Mouse (Mus musculus) mature B cell (primary cell): ENCODE measurements around the gene Ctla2b.
"Not testable (repeated sequence)": the region's sequence is repeated elsewhere in the genome, so short reads cannot be mapped to it uniquely, and the experiment has no call there.

Experiments used
- in situ Hi-C: fragments of 300-500 bp; cut with MboI; formaldehyde crosslinking; loops from 2 replicates; pipeline ENCODE4 v1.14.3; 2019

Ctla2b gene

GRCm38 (mm10) chr13:60897328-60897727 lies at the start of gene Ctla2b:
Ctla2b (minus strand) TSS chr13:60897447.
- in situ Hi-C loops: no loop called here

- in situ Hi-C loops: not testable (repeated sequence)
Measured at GRCm38 (mm10) chr13:60941884-60942283, 44.6 kb upstream of the Ctla2b start, which contains the start of gene Tpbpa. Tpbpa (minus strand) TSS chr13:60941984.

- in situ Hi-C loops: no loop called here
Measured at GRCm38 (mm10) chr13:60936500-60936901, 39.3 kb upstream of the Ctla2b start, which contains the start of the genes Gm49391 and Ctla2a. Gm49391 (minus strand) TSS chr13:60936571. Ctla2a (minus strand) TSS chr13:60936625.

GRCm38 (mm10) chr13:60935490-60935889 lies 38.2 kb upstream of the Ctla2b start, which contains the start of gene Gm49393:
Gm49393 (minus strand) TSS chr13:60935590.
- in situ Hi-C loops: not testable (repeated sequence)

GRCm38 (mm10) chr13:60904780-60905179 lies 7.5 kb upstream of the Ctla2b start, which contains the start of gene Tpbpb:
Tpbpb (minus strand) TSS chr13:60904880.
- in situ Hi-C loops: not testable (repeated sequence)

- in situ Hi-C loops: not testable (repeated sequence)
Measured at GRCm38 (mm10) chr13:60896794-60897193, 453 bp downstream of the Ctla2b start, which contains the start of gene Gm49392. Gm49392 (minus strand) TSS chr13:60896894.

- in situ Hi-C loops: no loop called here
Measured at GRCm38 (mm10) chr13:60895406-60896160, 1.7 kb downstream of the Ctla2b start.

- in situ Hi-C loops: no loop called here
Measured at GRCm38 (mm10) chr13:60892301-60892700, 4.9 kb downstream of the Ctla2b start.

GRCm38 (mm10) chr13:60864281-60864680 lies 33.0 kb downstream of the Ctla2b start, which contains the start of gene 4930486L24Rik:
4930486L24Rik (minus strand) TSS chr13:60864475.
- in situ Hi-C loops: no loop called here

- in situ Hi-C loops: no loop called here
Measured at GRCm38 (mm10) chr13:60848241-60849120, 48.8 kb downstream of the Ctla2b start.
